Mouse (Mus musculus) heart, embryonic 12.5 days (tissue): ENCODE measurements around the gene Fdx1l. TPM values are rescaled to one million over a fixed set of nuclear protein-coding genes. Genes with fewer than 3 reads are reported as not detected.

Experiments
- ATAC-seq: fragments of 200-750 bp; cut with Nextera tagmentation; 2 replicates; pipeline ENCODE4 v1.8.0; 2017; ENCODE audit warnings: moderate TSS enrichment, moderate library complexity; ENCODE audit not compliant: insufficient number of reproducible peaks, low FRiP score
- H3K27ac ChIP-seq: fragments of 300-500 bp; sonication (generic); 2 replicates; pipeline ENCODE4 v1.5.1; 2016; ENCODE audit warnings: mild to moderate bottlenecking, moderate library complexity; ENCODE audit not compliant: poor library complexity, severe bottlenecking
- H3K27me3 ChIP-seq: fragments of 300-500 bp; sonication (generic); replicated peaks from 2 replicates; pipeline ENCODE4 v1.6.1; 2016; ENCODE audit warnings: mild to moderate bottlenecking, moderate library complexity
- H3K36me3 ChIP-seq: fragments of 300-500 bp; sonication (generic); 2 replicates; pipeline ENCODE4 v1.6.1; 2016; ENCODE audit warnings: mild to moderate bottlenecking, moderate library complexity
- H3K4me1 ChIP-seq: fragments of 300-500 bp; sonication (generic); replicated peaks from 2 replicates; pipeline ENCODE4 v1.6.1; 2016; ENCODE audit warnings: mild to moderate bottlenecking
- H3K4me2 ChIP-seq: fragments of 300-500 bp; sonication (generic); 2 replicates; pipeline ENCODE4 v1.6.1; 2016; ENCODE audit warnings: mild to moderate bottlenecking, moderate library complexity
- H3K4me3 ChIP-seq: fragments of 300-500 bp; sonication (generic); 2 replicates; pipeline ENCODE4 v1.5.1; 2016; ENCODE audit warnings: mild to moderate bottlenecking
- H3K9ac ChIP-seq: fragments of 300-500 bp; sonication (generic); 2 replicates; pipeline ENCODE4 v1.6.1; 2016; ENCODE audit warnings: mild to moderate bottlenecking, moderate library complexity
- H3K9me3 ChIP-seq: fragments of 300-500 bp; sonication (generic); replicated peaks from 2 replicates; pipeline ENCODE4 v1.6.1; 2016; ENCODE audit warnings: mild to moderate bottlenecking, moderate library complexity
- WGBS: fragments of 180-500 bp; shearing (Covaris S2); methylation state at CpG from one replicate; pipeline ENCODE4 v1.1.7; 2016; 5-methylcytosine and 5-hydroxymethylcytosine counted together
- polyA plus RNA-seq: library from polyadenylated mRNA; unstranded; fragments of >200 nt; fragmentation: Nextera tagmentation; extraction: Ambion mirVana; gene quantifications from 2 replicates; pipeline ENCODE4 v1.2.1, GENCODE M21; 2016

Fdx1l gene
- polyA plus RNA-seq, 1 experiment from 2014 or later = 47.7 TPM

DNA sequence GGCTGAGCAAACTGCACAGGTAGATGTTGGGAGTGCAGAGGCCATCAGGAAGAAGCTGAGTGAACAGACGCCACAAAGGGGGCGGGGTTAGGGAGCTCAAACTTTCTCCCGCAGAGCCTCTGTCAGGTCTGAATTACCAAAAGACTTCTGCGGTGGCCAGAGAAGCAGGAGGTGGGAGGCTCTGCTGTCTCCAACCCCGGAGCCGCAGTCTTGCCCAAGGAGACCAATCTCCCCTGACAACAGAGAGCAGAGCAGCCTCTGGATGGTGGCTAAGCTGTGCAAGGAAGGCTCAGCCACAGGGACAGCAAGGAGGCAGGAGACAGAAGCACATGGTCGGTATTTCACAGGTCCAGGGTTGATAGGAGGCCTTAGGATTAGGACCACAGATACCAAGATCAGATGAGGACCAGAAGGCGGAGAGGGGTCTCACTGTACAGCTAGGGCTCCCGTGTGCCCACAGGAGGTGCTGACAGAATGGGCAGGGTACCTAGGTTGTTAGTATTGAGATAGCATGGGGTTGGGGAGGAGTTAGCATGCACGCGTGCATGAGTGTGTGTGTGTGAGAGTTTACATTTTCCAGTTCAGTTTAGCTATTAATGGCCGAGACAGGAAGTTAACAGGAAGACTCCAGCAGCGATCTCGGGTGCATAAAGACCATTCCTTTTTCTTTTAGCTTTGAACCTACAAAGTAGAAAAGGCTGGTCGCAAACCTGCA, 27.2 kb upstream of the Fdx1l start:
- peaks cover 11% of the 10 kb centered on the region for H3K4me1 ChIP-seq
- H3K27ac ChIP-seq = no peak overlapping the region
- peak; percentile 30; the same call in 1 of the 2 replicates for ATAC-seq
- H3K36me3 ChIP-seq = peaks cover 8% of the 10 kb centered on the region; the same call in 1 of the 2 replicates
- no peaks in the 10 kb centered on the region for H3K27me3 ChIP-seq
- no peak overlapping the region for H3K4me3 ChIP-seq
- H3K4me2 ChIP-seq = 0 out of 2 replicates have a peak overlapping the region, but pooled peaks have one; percentile 5
- H3K9ac ChIP-seq = peak overlapping the region; percentile 32; the same call in 1 of the 2 replicates
- no peaks in the 10 kb centered on the region for H3K9me3 ChIP-seq
- 41% methylated on average over 15 of the region's 15 CpGs for WGBS

DNA sequence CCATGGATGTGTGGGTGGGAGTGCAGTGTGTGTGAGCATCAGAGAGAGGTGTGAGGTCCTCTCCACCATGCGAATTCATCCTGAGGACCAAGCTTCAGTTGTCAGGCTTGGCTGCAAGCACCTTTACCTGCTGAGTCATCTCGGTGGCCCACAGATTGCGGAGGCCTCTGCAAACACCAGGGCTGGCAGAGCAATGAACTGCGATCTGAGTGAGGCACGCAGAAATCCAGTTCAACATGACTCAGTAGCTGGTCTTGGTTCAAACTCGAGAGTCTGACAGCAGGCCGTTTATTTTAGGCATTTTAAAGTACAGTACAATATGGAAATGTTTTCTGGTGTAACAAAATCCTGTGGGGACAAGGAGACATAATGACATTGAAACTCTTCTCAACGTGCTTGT, 24.4 kb upstream of the Fdx1l start:
- WGBS = 57% methylated on average over 8 of the region's 8 CpGs
- no peak for ATAC-seq
- no peaks in the 10 kb centered on the region for H3K9me3 ChIP-seq
- H3K4me3 ChIP-seq = no peak overlapping the region
- H3K4me1 ChIP-seq = peaks cover 11% of the 10 kb centered on the region
- H3K4me2 ChIP-seq = no peak overlapping the region
- H3K27me3 ChIP-seq = no peaks in the 10 kb centered on the region
- H3K36me3 ChIP-seq = no peaks in the 10 kb centered on the region
- H3K27ac ChIP-seq = no peak overlapping the region
- no peak overlapping the region for H3K9ac ChIP-seq

DNA sequence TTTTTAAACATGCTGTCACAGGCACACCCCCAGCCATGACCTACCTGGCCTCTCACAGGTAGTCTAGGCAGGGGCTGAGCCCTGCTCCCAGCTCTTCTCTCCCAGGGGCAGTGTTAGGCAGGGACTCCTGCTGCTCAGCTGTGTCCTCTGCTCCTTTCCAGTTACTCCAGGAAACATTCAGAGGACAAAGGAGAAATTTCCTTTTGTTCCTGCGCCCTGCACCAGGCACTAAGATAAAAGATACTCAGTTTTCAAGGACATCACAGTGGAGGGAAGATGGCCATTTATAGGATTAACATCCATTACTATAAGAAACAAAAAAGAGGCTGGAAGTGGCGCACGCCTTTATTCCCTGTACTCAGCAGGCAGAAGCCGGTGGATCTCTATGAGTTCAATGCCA, 22.5 kb upstream of the Fdx1l start:
- Histone ChIP-seq H3K4me1 (peaks cover 14% of the 10 kb centered on the region), H3K27me3 (no peaks in the 10 kb centered on the region), H3K27ac (no peak overlapping the region), H3K9me3 (no peaks in the 10 kb centered on the region), H3K4me3 (no peak overlapping the region), H3K4me2 (no peak overlapping the region), H3K36me3 (no peaks in the 10 kb centered on the region), H3K9ac (no peak overlapping the region)
- WGBS = 86% methylated on average over 4 of the region's 4 CpGs
- no peak for ATAC-seq

GRCm38 (mm10) chr9:21093423-21093822, 20.0 kb upstream of the Fdx1l start:
- Histone ChIP-seq H3K4me3 (no peak overlapping the region), H3K27me3 (no peaks in the 10 kb centered on the region), H3K9ac (no peak overlapping the region), H3K36me3 (peaks cover 20% of the 10 kb centered on the region), H3K4me1 (peaks cover 31% of the 10 kb centered on the region), H3K4me2 (no peak overlapping the region), H3K9me3 (no peaks in the 10 kb centered on the region), H3K27ac (no peak overlapping the region)
- 89% methylated on average over 9 of the region's 9 CpGs for WGBS
- ATAC-seq = no peak

- H3K4me1 ChIP-seq = peaks cover 29% of the 10 kb centered on the region
- WGBS = under 1% methylated on average over 54 of the region's 54 CpGs
- no peaks in the 10 kb centered on the region for H3K9me3 ChIP-seq
- H3K27ac ChIP-seq = peak within 1 kb of the TSS; percentile 81
- H3K4me2 ChIP-seq = peak within 1 kb of the TSS; percentile 97
- H3K4me3 ChIP-seq = peak within 1 kb of the TSS; percentile 76
- ATAC-seq = peak; percentile 98
- H3K27me3 ChIP-seq = no peaks in the 10 kb centered on the region
- peaks cover 36% of the 10 kb centered on the region for H3K36me3 ChIP-seq
- peak within 1 kb of the TSS; percentile 84 for H3K9ac ChIP-seq
Observed at GRCm38 (mm10) chr9:21091707-21092320, 18.4 kb upstream of the Fdx1l start, which contains the start of the genes Gm38431 and Raver1. Gene Gm38431 (minus strand): TSS chr9:21091997. Gene Raver1 (minus strand): TSS chr9:21092008.

DNA sequence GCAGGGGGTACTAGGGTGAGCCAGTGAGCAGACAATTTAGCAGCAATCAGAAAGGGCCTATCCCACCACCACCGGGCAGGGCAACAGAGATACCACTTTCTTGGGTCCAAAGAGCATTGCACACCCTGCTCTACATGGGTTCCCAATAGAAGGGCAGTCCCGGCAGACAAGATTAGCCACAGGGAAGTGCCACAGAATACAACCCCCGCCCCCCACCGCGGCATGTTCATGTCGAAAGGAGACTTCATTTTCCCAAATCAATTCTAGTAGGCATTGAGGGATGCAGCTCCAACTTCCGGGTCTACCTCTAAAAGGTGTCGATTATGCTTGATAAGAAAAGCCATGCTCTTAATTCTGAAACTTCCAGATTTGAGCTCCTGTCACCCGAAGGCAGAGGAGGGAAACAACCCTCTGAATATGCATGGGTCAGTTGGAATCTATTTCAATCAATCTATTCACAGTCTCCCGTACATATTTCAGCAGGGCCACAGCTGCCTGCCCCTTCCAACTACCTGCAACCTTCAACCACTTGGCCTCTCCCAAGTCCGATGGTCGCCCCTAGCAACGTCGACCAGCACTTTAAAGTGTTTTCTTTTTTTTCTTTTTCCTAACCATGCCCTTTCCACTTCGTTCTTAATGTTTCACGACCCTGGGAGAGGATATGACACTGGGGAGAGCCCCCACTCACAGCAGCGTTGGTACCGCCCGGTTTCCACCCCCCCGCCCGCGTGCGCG, 17.7 kb upstream of the Fdx1l start:
- Histone ChIP-seq H3K4me2 (peak overlapping the region; percentile 97), H3K9me3 (no peaks in the 10 kb centered on the region)
- ATAC-seq = no peak; the same call in 1 of the 2 replicates

DNA sequence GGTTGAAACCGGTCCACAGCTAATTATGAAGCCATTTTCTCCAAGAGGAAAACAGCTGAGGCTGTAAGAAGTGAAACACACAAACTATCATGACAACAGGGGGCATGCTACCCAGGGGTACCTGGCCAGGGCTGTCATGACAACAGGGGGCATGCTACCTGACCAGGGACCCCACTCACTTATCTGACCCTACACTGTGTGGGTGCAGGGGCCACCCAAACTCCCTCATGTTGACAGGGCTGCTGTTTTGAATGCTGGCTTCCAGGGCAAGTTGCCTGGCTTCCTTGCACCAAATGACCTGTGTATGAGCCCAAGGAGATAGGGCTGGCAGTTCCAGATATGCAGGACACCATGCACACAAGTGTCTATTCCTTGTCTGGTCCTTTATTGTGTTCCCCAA, 17.1 kb upstream of the Fdx1l start:
- Histone ChIP-seq H3K4me1 (peaks cover 29% of the 10 kb centered on the region), H3K36me3 (peaks cover 49% of the 10 kb centered on the region), H3K9me3 (no peaks in the 10 kb centered on the region), H3K27ac (no peak overlapping the region), H3K27me3 (no peaks in the 10 kb centered on the region), H3K4me3 (peak overlapping the region; percentile 76), H3K9ac (peak overlapping the region; percentile 84), H3K4me2 (peak overlapping the region; percentile 97)
- ATAC-seq = no peak
- 83% methylated on average over 1 of the region's 1 CpGs for WGBS

More for the DNA sequence above, 17.7 kb upstream of the Fdx1l start:
- peaks cover 29% of the 10 kb centered on the region for H3K4me1 ChIP-seq
- H3K4me3 ChIP-seq = peak overlapping the region; percentile 76
- WGBS = 1% methylated on average over 24 of the region's 24 CpGs
- H3K27ac ChIP-seq = peak overlapping the region; percentile 81; the same call in 1 of the 2 replicates
- H3K27me3 ChIP-seq = no peaks in the 10 kb centered on the region
- peaks cover 43% of the 10 kb centered on the region for H3K36me3 ChIP-seq
- peak overlapping the region; percentile 84 for H3K9ac ChIP-seq

DNA sequence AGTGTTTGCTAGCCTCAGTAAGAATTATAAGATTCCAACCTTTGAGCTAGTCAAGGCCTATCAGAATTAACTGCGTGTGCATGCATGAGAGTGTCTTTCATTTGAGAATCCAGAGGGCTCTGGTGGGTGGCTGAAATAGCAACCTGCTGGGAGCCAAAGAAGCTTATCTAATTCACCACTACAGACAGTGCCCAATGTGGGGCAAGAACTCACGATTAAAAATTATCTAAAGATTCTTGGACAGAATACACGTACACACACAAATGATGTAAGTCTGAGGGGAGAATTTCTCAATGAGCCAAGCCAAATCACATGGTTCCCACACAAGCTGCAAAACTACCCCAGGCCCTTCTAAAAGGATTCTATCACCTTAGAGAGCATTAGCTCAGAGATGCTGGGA, 9.9 kb upstream of the Fdx1l start:
- H3K9ac ChIP-seq = no peak overlapping the region
- no peak for ATAC-seq
- WGBS = 76% methylated on average over 3 of the region's 3 CpGs
- no peak overlapping the region for H3K4me3 ChIP-seq
- no peaks in the 10 kb centered on the region for H3K9me3 ChIP-seq
- H3K4me1 ChIP-seq = 0 out of 2 replicates have a peak, but pooled peaks cover under 1% of the 10 kb centered on the region
- H3K4me2 ChIP-seq = no peak overlapping the region
- H3K27me3 ChIP-seq = no peaks in the 10 kb centered on the region
- H3K27ac ChIP-seq = no peak overlapping the region
- H3K36me3 ChIP-seq = peaks cover 93% of the 10 kb centered on the region

DNA sequence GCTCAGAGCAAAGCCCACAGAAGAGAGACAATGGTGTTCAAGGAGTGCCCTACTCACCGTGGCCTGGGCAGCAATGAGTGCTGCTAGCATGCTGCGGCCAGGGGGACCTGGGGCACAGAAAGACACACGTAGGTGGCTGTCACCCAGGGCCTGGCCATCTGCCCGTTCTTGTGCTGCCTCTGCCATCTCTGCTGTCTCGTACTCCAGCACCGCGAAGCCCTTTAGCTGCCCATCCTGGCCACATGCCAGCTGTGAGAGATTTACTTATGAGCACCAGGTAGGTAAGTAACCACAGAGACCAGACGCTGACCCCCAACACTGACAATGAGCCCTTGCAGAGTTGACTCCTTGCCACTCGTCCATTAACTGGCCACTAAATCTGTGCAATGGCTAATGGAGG, 7.7 kb upstream of the Fdx1l start:
- Histone ChIP-seq H3K27me3 (no peaks in the 10 kb centered on the region), H3K4me3 (no peak overlapping the region), H3K36me3 (peaks cover 92% of the 10 kb centered on the region), H3K4me2 (no peak overlapping the region), H3K27ac (no peak overlapping the region), H3K9ac (no peak overlapping the region), H3K4me1 (no peaks in the 10 kb centered on the region), H3K9me3 (no peaks in the 10 kb centered on the region)
- 89% methylated on average over 9 of the region's 9 CpGs for WGBS
- no peak for ATAC-seq

DNA sequence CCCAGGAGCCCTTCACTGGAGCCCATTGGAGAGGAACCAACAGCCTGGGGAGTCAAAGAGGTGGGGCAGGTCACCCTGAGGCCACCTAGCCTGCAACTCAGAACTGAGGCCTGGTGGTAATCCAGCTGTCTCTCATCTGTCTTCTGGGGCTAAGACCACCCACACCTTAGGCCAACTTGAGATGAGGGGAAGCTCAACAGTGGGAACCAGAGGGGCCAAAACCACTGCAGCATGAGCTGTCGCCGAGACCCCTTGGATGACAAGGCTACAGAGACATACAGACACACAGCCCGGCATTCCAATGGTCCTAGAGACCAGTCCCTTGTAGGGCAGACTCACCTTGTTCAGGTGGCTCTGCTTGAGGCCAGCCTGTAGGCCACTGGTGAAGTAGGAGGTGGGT, 2.2 kb upstream of the Fdx1l start:
- Histone ChIP-seq H3K27me3 (no peaks in the 10 kb centered on the region), H3K4me1 (peaks cover 7% of the 10 kb centered on the region), H3K9me3 (no peaks in the 10 kb centered on the region), H3K4me2 (no peak overlapping the region), H3K4me3 (no peak overlapping the region), H3K36me3 (peaks cover 78% of the 10 kb centered on the region), H3K9ac (no peak overlapping the region), H3K27ac (no peak overlapping the region)
- 83% methylated on average over 3 of the region's 3 CpGs for WGBS
- ATAC-seq = no peak

GRCm38 (mm10) chr9:21074173-21074572, 759 bp upstream of the Fdx1l start:
- H3K36me3 ChIP-seq = peaks cover 69% of the 10 kb centered on the region
- no peak overlapping the region for H3K4me2 ChIP-seq
- WGBS = 94% methylated on average over 1 of the region's 1 CpGs
- no peak overlapping the region for H3K9ac ChIP-seq
- H3K4me1 ChIP-seq = peaks cover 7% of the 10 kb centered on the region
- no peak overlapping the region for H3K4me3 ChIP-seq
- H3K9me3 ChIP-seq = no peaks in the 10 kb centered on the region
- H3K27ac ChIP-seq = no peak overlapping the region
- ATAC-seq = no peak
- no peaks in the 10 kb centered on the region for H3K27me3 ChIP-seq
